Mouse (Mus musculus) ES-Bruce4 (cell line): Measurements from ENCODE around the gene N4bp2l1.

Experiments
- CTCF ChIP-seq: IDR thresholded peaks from one replicate; pipeline ENCODE4 v1.8.1; 2011; ENCODE audit warnings: low read depth, low read length
- EP300 ChIP-seq: IDR thresholded peaks from 2 replicates; pipeline ENCODE4 v1.6.1; 2011; ENCODE audit warnings: low read depth, low read length; ENCODE audit not compliant: insufficient read depth

GRCm38 (mm10) chr5:150564426-150564825 lies 32.6 kb downstream of the N4bp2l1 start:
- no peak for TF ChIP-seq EP300
- TF ChIP-seq CTCF = no peak
